Mouse (Mus musculus): ENCODE measurements around the gene Lctl.

- TF ChIP-seq POLR2A (IDR thresholded peaks at IDR 0.05; ENCODE audit: borderline replicate concordance, low read depth, low read length), result no peak
- TF ChIP-seq CTCF (IDR thresholded peaks at IDR 0.05; ENCODE audit: low read depth, low read length), result no peak
Measured at GRCm38 (mm10) chr9:64115756-64116155, 1.2 kb upstream of the Lctl start.
